Mouse (Mus musculus) bone marrow macrophage, adult 2 months (primary cell): Measurements from ENCODE around the gene Usp36.

Source experiments
- CTCF ChIP-seq: IDR thresholded peaks from 2 replicates; pipeline ENCODE4 v1.5.1; 2012; ENCODE audit warnings: low read depth, mild to moderate bottlenecking, low read length, moderate library complexity
- POLR2A ChIP-seq: IDR thresholded peaks from 2 replicates; pipeline ENCODE4 v1.6.1; 2012; ENCODE audit warnings: mild to moderate bottlenecking, low read depth, low read length, borderline replicate concordance

DNA sequence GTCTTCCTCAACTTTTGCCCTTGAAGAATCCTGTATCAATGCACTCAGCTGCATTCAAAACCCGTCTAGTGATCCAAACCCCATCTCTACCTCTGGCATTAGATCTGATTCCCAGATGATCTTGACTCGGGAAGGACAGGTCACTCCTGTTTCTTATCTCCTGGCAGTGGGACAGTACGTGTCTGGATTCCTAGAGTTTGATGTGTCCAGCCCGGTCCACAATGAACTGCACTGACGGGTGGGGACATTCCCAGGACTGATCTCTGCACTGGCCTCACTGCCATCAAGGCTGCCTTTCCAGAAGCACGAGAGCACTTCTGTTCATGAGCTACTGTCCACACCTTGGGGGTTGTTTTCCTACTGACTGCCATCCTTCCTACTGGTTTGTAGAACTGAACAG is 73.6 kb downstream of the Usp36 start:
- no peak for TF ChIP-seq CTCF
- TF ChIP-seq POLR2A = no peak
